Mouse (Mus musculus): ENCODE data around the gene Vav2.

- TF ChIP-seq CTCF (IDR thresholded peaks at IDR 0.05; ENCODE audit: low read depth) (no peak), EP300 (IDR thresholded peaks at IDR 0.05; ENCODE audit: low read depth) (no peak)
Observed at GRCm38 (mm10) chr2:27354610-27355211, 72.1 kb downstream of the Vav2 start.
